Mouse (Mus musculus) heart, embryonic 16.5 days (tissue): ENCODE measurements at regions not wholly inside any gene's neighbourhood (a gene's known extent, or its start where the extent isn't known, plus 50 kb on each side); places are given as distances from the start of the nearest gene placed in this dataset.

ENCODE experiments used
- ATAC-seq: fragments of 200-750 bp; cut with Nextera tagmentation; replicated peaks from 2 replicates; pipeline ENCODE4 v1.8.0; 2017; ENCODE audit warnings: moderate number of reproducible peaks; ENCODE audit not compliant: insufficient read depth, low FRiP score; ENCODE audit errors: extremely low read depth
- H3K27ac ChIP-seq: fragments of 300-500 bp; sonication (generic); 2 replicates; pipeline ENCODE4 v1.5.1; 2014; ENCODE audit warnings: mild to moderate bottlenecking, low read length, control low read depth, moderate library complexity
- H3K27me3 ChIP-seq: fragments of 300-500 bp; sonication (generic); 2 replicates; pipeline ENCODE4 v1.6.1; 2014; ENCODE audit warnings: low read length, mixed read lengths; ENCODE audit not compliant: control insufficient read depth, insufficient read depth
- H3K36me3 ChIP-seq: fragments of 300-500 bp; sonication (generic); 2 replicates; pipeline ENCODE4 v1.6.1; 2014; ENCODE audit not compliant: control insufficient read depth, insufficient read depth
- H3K4me1 ChIP-seq: fragments of 300-500 bp; sonication (generic); 2 replicates; pipeline ENCODE4 v1.6.1; 2014; ENCODE audit warnings: low read length, mixed read lengths; ENCODE audit not compliant: control insufficient read depth, insufficient read depth
- H3K4me2 ChIP-seq: fragments of 300-500 bp; sonication (generic); 2 replicates; pipeline ENCODE4 v1.6.1; 2014; ENCODE audit warnings: low read depth, mild to moderate bottlenecking, control low read depth, low read length
- H3K4me3 ChIP-seq: fragments of 300-500 bp; sonication (generic); 2 replicates; pipeline ENCODE4 v1.5.1; 2014; ENCODE audit warnings: mild to moderate bottlenecking, control low read depth, low read length
- H3K9ac ChIP-seq: fragments of 300-500 bp; sonication (generic); 2 replicates; pipeline ENCODE4 v1.6.1; 2014; ENCODE audit warnings: low read length, control low read depth
- H3K9me3 ChIP-seq: fragments of 300-500 bp; sonication (generic); replicated peaks from 2 replicates; pipeline ENCODE4 v1.6.1; 2016; ENCODE audit warnings: low read length; ENCODE audit not compliant: control insufficient read depth
- WGBS: fragments of 180-500 bp; shearing (Covaris S2); extraction: QIAGEN DNeasy Blood & Tissue Kit; methylation state at CpG from one replicate; pipeline ENCODE4 v1.1.7; 2014; 5-methylcytosine and 5-hydroxymethylcytosine counted together

DNA sequence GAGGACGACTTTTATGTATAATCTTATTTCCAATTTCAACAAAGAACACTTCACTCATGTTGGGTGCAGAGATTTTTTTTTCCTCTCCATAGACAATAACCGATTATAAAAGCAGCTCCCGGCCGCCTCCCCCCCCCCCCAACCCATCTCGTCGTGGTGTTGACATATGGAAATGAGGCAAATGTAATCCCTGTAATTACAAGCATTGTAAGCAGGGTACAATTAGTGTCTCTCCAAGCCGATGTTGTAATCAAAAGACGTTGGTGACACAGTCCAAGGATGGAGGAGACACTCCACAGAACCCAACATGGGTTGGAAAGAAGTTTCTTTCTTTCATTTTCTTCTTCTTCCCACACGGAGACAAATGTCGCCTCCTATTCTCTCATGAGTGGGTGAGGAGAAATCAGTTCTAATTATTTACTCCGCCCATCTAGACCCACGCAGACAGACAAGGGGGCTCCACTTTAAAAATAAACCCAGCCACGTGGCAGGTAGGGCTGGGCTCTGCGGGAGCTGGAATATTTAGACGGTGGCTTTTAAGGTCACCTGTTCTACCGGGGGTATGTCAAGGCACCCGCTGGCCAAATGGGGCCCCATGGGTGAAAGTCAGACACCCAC lies 110.0 kb downstream of the Gm26897 start:
- Histone ChIP-seq H3K4me1 (no peaks in the 10 kb centered on the region), H3K27me3 (peaks cover 6% of the 10 kb centered on the region; the same call in 1 of the 2 replicates), H3K9me3 (peaks cover 4% of the 10 kb centered on the region), H3K27ac (no peak overlapping the region), H3K4me3 (no peak overlapping the region), H3K36me3 (no peaks in the 10 kb centered on the region), H3K9ac (no peak overlapping the region), H3K4me2 (no peak overlapping the region)
- 35% methylated on average over 17 of the region's 17 CpGs for WGBS
- ATAC-seq, result no peak

DNA sequence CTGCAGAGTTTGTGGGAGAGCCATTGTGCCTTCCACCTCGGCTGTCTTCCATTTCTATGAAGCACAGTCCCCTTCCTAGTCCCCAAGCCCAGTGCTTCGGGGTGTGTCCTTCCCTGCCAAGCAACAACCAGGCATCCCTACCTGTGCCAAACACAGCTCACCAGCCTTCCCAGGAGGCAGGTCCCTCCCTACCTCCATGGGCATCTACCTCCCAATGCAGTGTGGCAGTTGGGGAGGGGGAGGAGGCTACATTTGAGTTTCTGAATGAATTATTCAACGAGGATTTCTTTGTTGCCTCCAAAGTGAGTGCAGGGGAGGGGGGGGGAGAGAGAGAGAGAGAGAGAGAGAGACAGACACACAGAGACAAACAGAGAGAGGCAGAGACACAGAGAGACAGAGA lies 110.8 kb downstream of the Gm26897 start:
- no peak overlapping the region for H3K27ac ChIP-seq
- H3K9me3 ChIP-seq, result peaks cover 4% of the 10 kb centered on the region
- ATAC-seq, result no peak
- 42% methylated on average over 3 of the region's 3 CpGs for WGBS
- H3K4me2 ChIP-seq, result no peak overlapping the region
- H3K4me3 ChIP-seq, result no peak overlapping the region
- H3K9ac ChIP-seq, result no peak overlapping the region
- H3K27me3 ChIP-seq, result peaks cover 6% of the 10 kb centered on the region; the same call in 1 of the 2 replicates
- H3K36me3 ChIP-seq, result no peaks in the 10 kb centered on the region
- H3K4me1 ChIP-seq, result no peaks in the 10 kb centered on the region

DNA sequence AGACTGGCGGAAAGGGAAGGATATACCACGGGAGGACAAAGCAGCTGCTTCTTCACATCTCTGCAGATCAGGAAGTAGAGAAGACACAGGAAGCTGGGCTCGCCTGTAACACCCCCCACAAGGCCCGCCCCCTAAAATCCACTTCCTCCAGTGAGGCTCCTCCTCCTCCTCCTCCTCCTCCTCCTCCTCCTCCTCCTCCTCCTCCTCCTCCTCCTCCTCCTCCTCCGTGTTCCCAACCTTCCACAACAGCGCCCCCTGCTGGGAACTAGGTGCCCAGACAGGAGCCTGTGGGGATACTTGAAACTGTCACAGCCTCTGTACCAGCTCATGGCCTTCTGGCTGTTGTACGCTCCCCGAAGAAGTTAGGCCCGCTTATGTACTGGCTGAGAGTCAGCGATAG lies 115.2 kb downstream of the Gm26897 start:
- H3K4me2 ChIP-seq, result no peak overlapping the region
- peaks cover 4% of the 10 kb centered on the region for H3K9me3 ChIP-seq
- H3K36me3 ChIP-seq, result no peaks in the 10 kb centered on the region
- H3K27ac ChIP-seq, result no peak overlapping the region
- no peak overlapping the region for H3K4me3 ChIP-seq
- H3K4me1 ChIP-seq, result no peaks in the 10 kb centered on the region
- WGBS, result 74% methylated on average over 10 of the region's 10 CpGs
- 0 out of 2 replicates have a peak, but pooled peaks cover 2% of the 10 kb centered on the region for H3K27me3 ChIP-seq
- H3K9ac ChIP-seq, result no peak overlapping the region
- ATAC-seq, result no peak

DNA sequence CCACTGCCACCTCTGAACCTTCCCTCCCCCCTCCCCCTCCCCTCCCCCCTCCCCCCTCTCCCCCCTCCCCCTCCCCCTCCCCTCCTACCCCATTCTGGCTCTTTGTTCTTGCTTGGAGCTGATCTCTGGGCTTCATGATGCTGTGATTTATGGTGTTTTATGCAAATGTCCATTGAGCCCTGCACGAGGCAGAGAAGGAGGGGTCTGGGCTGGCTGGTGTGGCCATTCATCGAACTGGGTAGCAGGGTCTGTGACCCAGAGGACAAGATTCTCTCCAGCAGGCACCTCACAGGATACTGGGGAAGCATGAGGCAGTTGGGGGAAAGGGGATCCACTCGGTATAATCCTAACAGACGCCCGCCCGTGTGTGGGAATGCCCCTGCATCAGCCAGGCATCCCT lies 119.0 kb downstream of the Gm26897 start:
- no peak overlapping the region for H3K27ac ChIP-seq
- WGBS, result 61% methylated on average over 6 of the region's 6 CpGs
- no peak overlapping the region for H3K4me2 ChIP-seq
- no peak overlapping the region for H3K9ac ChIP-seq
- no peak overlapping the region for H3K4me3 ChIP-seq
- no peaks in the 10 kb centered on the region for H3K4me1 ChIP-seq
- H3K27me3 ChIP-seq, result no peaks in the 10 kb centered on the region
- H3K9me3 ChIP-seq, result peaks cover 4% of the 10 kb centered on the region; the same call in 1 of the 2 replicates
- no peak for ATAC-seq
- no peaks in the 10 kb centered on the region for H3K36me3 ChIP-seq

DNA sequence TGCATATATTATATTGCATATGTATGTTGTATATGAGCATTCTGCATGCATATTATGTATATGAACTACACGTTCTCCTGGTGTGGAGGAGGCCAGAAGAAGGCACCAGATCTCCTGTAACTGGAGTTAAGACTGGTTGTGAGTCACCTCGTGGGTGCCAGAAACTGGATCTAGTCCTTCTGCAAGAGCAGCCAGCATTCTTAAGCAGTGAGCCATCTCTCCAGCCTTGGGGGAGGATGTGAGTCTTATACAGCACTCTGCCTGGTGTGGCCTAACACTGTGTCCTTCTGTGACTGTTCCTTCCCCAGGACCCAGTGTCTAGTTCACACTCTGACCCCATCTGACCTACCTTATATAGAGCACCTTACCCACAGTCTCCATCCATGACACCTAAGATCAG lies 121.6 kb downstream of the Gm26897 start:
- H3K9me3 ChIP-seq, result no peaks in the 10 kb centered on the region
- WGBS, result 65% methylated on average over 2 of the region's 2 CpGs
- no peaks in the 10 kb centered on the region for H3K36me3 ChIP-seq
- no peak overlapping the region for H3K4me2 ChIP-seq
- no peak overlapping the region for H3K4me3 ChIP-seq
- H3K27me3 ChIP-seq, result no peaks in the 10 kb centered on the region
- H3K27ac ChIP-seq, result no peak overlapping the region
- H3K9ac ChIP-seq, result no peak overlapping the region
- no peak for ATAC-seq
- H3K4me1 ChIP-seq, result no peaks in the 10 kb centered on the region

DNA sequence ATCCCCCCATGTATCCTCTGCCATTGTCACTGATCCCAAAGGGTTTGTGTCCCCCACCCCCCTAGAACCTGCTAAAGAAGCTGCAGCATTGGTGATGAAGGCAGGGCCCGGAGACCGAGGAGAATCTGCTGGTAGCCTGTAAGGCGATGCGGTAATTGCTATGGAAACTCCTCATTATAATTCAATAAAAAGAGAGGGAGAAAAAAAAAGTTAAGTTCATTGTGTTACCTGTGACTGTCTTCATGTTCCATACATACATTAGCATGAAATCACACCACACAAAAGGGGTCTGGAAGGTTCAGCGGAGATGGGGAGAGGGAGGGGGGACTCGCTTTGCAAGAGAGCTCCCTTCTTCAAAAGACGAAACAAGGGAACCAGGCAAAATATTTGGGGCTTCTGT lies 123.5 kb downstream of the Gm26897 start:
- WGBS, result 89% methylated on average over 7 of the region's 7 CpGs
- ATAC-seq, result no peak

DNA sequence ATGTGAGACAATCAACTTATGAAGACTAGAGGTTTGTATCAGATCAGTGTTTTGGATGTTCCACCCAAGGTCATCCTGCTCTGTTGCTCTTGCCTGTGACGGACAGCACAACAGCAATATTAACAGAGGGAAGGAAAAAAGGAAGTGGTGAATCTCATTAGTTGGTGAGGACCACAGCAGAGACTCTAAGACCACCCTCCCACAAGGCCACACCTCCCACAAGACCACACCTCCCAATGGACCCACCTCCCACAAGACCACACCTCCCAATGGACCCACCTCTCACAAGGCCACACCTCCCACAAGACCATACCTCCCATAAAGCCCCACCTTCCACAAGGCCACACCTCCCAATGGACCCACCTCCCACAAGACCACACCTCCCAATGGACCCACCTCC lies 126.7 kb downstream of the Gm26897 start:
- Histone ChIP-seq H3K4me3 (no peak overlapping the region), H3K27me3 (no peaks in the 10 kb centered on the region), H3K9ac (no peak overlapping the region), H3K9me3 (no peaks in the 10 kb centered on the region), H3K4me2 (no peak overlapping the region), H3K4me1 (no peaks in the 10 kb centered on the region), H3K27ac (no peak overlapping the region), H3K36me3 (no peaks in the 10 kb centered on the region)
- 90% methylated on average over 1 of the region's 1 CpGs for WGBS
- no peak for ATAC-seq

More for the DNA sequence above, 123.5 kb downstream of the Gm26897 start:
- Histone ChIP-seq H3K4me1 (no peaks in the 10 kb centered on the region), H3K9ac (no peak overlapping the region), H3K9me3 (no peaks in the 10 kb centered on the region), H3K27me3 (no peaks in the 10 kb centered on the region), H3K27ac (no peak overlapping the region), H3K4me2 (no peak overlapping the region), H3K4me3 (no peak overlapping the region), H3K36me3 (no peaks in the 10 kb centered on the region)

DNA sequence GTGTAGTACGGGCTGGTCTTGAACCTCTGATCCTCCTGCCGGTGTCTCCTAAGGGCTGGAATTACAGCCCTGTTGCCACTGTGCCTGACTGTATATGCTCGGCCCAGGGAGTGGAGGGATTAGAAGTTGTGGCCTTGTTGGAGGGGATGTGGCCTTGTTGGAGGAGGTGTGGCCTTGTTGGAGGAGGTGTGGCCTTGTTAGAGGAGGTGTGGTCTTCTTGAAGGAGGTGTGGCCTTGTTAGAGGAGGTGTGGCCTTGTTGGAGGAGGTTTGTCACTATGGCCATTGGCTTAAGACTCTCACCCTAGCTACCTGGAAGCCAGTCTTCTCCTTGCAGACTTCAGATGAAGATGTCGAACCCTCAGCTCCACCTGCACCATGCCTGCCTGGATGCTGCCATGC lies 128.6 kb downstream of the Gm26897 start:
- Histone ChIP-seq H3K9me3 (no peaks in the 10 kb centered on the region), H3K27me3 (no peaks in the 10 kb centered on the region), H3K27ac (no peak overlapping the region), H3K4me2 (no peak overlapping the region), H3K4me3 (no peak overlapping the region), H3K36me3 (no peaks in the 10 kb centered on the region), H3K4me1 (no peaks in the 10 kb centered on the region), H3K9ac (no peak overlapping the region)
- 97% methylated on average over 4 of the region's 4 CpGs for WGBS
- no peak for ATAC-seq

DNA sequence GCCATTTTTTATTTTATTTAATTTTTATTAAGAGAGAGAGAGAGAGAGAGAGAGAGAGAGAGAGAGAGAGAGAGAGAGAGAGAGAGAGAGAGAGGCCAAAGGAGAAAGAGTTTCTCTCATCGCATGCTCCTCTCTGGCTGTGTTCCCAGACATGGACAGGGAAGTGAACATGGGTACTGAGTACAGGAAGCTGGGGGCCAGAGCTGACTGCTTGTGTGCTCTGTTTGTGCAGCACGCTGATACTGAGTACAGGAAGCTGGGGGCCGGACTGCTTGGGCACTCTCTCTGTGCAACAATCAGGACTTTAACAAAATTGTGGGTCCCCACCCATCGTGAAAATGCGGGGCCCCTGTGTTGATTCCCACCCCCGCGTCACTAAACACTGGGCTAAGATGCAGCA lies 130.2 kb downstream of the Gm26897 start:
- Histone ChIP-seq H3K9me3 (no peaks in the 10 kb centered on the region), H3K36me3 (no peaks in the 10 kb centered on the region), H3K9ac (no peak overlapping the region), H3K4me1 (no peaks in the 10 kb centered on the region), H3K4me2 (no peak overlapping the region), H3K27me3 (no peaks in the 10 kb centered on the region), H3K27ac (no peak overlapping the region), H3K4me3 (no peak overlapping the region)
- 39% methylated on average over 7 of the region's 7 CpGs for WGBS
- ATAC-seq, result no peak; the same call in 1 of the 2 replicates
